Mouse (Mus musculus) embryonic facial prominence, embryonic 13.5 days (tissue): ENCODE data around the gene Trappc2l. TPM values are rescaled to one million over a fixed set of nuclear protein-coding genes. Genes with fewer than 3 reads are reported as not detected.
A peak's percentile ranks its signal among the peaks of the same experiment; 100 is the strongest.

Experiments used
- ATAC-seq: fragments of 200-750 bp; cut with Nextera tagmentation; 2 replicates; pipeline ENCODE4 v1.8.0; 2017; ENCODE audit warnings: low read depth; ENCODE audit not compliant: insufficient number of reproducible peaks, insufficient read depth, low FRiP score, low TSS enrichment
- H3K27ac ChIP-seq: fragments of 300-500 bp; sonication (generic); 2 replicates; pipeline ENCODE4 v1.5.1; 2015; ENCODE audit warnings: moderate library complexity, mild to moderate bottlenecking, inconsistent platforms
- H3K27me3 ChIP-seq: fragments of 300-500 bp; sonication (generic); 2 replicates; pipeline ENCODE4 v1.6.1; 2015; ENCODE audit warnings: mild to moderate bottlenecking, inconsistent platforms
- H3K36me3 ChIP-seq: fragments of 300-500 bp; sonication (generic); 2 replicates; pipeline ENCODE4 v1.6.1; 2015; ENCODE audit warnings: mild to moderate bottlenecking, inconsistent platforms
- H3K4me1 ChIP-seq: fragments of 300-500 bp; sonication (generic); 2 replicates; pipeline ENCODE4 v1.6.1; 2015; ENCODE audit warnings: inconsistent platforms
- H3K4me2 ChIP-seq: fragments of 300-500 bp; sonication (generic); 2 replicates; pipeline ENCODE4 v1.6.1; 2015; ENCODE audit warnings: moderate library complexity, mild to moderate bottlenecking, inconsistent platforms
- H3K4me3 ChIP-seq: fragments of 300-500 bp; sonication (generic); 2 replicates; pipeline ENCODE4 v1.5.1; 2015; ENCODE audit warnings: mild to moderate bottlenecking, inconsistent platforms
- H3K9ac ChIP-seq: fragments of 300-500 bp; sonication (generic); 2 replicates; pipeline ENCODE4 v1.6.1; 2015; ENCODE audit warnings: mild to moderate bottlenecking, inconsistent platforms
- H3K9me3 ChIP-seq: fragments of 300-500 bp; sonication (generic); 2 replicates; pipeline ENCODE4 v1.6.1; 2016; ENCODE audit warnings: inconsistent platforms
- WGBS: fragments of 180-500 bp; shearing (Covaris S2); methylation state at CpG from one replicate; pipeline ENCODE4 v1.1.7; 2015; ENCODE audit warnings: mixed read lengths; 5-methylcytosine and 5-hydroxymethylcytosine counted together
- polyA plus RNA-seq: library from polyadenylated mRNA; unstranded; fragments of >200 nt; fragmentation: Nextera tagmentation; extraction: Ambion mirVana; gene quantifications from 2 replicates; pipeline ENCODE4 v1.2.1, GENCODE M21; 2015

Trappc2l gene
- polyA plus RNA-seq, 1 experiment from 2014 or later: 53.0 TPM

DNA sequence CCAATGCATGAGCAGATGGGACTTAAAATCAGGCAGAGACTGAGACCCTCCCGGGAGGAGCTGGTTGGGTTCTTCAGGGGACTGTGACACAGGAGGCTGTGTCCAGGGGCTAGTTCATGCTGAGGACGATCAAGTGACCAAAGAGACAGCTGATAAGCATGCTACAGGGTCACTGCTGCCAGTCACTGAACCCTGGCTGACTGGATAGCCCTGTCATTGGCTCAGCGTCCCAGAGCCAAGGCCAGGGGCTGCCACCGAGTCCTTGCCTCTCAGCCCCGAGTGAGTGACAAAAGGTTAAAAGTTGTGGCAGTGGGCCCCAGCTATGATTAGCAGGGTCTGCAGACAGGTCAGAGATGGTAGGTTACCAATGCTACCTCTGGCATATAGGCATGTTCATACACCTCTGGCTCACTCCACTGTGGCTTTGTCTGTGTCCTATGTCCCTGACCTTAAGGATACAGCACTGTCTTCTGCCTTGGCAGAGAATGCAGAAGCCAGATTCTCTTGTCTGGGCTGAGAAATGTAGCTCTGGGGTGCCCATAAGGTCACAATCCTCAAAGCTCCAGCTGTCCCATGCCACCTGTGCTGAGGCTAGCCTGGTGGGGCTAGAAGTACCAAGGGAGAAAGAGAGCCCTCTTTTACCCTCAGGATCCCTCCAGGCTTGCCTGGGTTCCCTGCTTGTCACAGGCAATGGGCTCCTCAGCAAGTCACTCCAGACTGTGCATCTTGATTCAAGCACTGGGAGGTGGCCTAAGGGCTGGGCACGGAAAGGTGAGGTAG is 32.9 kb downstream of the Trappc2l start:
- H3K9ac ChIP-seq: no peak overlapping the region
- H3K4me2 ChIP-seq: no peak overlapping the region
- H3K36me3 ChIP-seq: no peaks in the 10 kb centered on the region
- no peak for ATAC-seq
- no peaks in the 10 kb centered on the region; the same call in 1 of the 2 replicates for H3K27me3 ChIP-seq
- 73% methylated on average over 6 of the region's 6 CpGs for WGBS
- H3K4me3 ChIP-seq: no peak overlapping the region
- peaks cover 33% of the 10 kb centered on the region for H3K4me1 ChIP-seq
- H3K9me3 ChIP-seq: no peaks in the 10 kb centered on the region
- no peak overlapping the region for H3K27ac ChIP-seq

DNA sequence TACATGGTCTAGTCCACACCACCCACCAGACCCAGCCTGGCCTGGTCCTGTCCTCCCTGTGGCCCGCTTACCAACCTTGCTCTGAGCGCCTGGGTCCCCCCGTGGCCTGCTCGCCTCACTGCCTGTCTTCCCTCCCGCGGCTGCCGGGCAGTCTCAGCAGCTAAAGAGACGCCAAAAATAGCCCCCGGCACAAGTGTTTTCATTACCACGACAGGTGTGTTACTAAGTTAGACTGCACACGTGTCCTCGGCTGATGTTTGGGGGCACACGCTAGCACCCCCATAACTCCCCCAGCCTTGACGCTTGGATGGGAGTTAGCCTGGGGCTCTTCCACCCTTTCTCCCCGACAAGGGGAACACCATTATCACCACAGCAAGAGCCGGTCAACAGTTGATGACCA is 34.9 kb downstream of the Trappc2l start:
- ATAC-seq: no peak
- Histone ChIP-seq H3K4me3 (no peak overlapping the region), H3K4me1 (peaks cover 20% of the 10 kb centered on the region), H3K27me3 (no peaks in the 10 kb centered on the region; the same call in 1 of the 2 replicates), H3K9me3 (no peaks in the 10 kb centered on the region), H3K36me3 (no peaks in the 10 kb centered on the region), H3K9ac (no peak overlapping the region), H3K4me2 (no peak overlapping the region), H3K27ac (no peak overlapping the region)
- WGBS: 85% methylated on average over 16 of the region's 16 CpGs

- Histone ChIP-seq H3K4me3 (no peak overlapping the region), H3K27ac (no peak overlapping the region), H3K4me1 (peaks cover 20% of the 10 kb centered on the region), H3K9ac (no peak overlapping the region), H3K4me2 (no peak overlapping the region), H3K27me3 (no peaks in the 10 kb centered on the region; the same call in 1 of the 2 replicates), H3K9me3 (no peaks in the 10 kb centered on the region), H3K36me3 (no peaks in the 10 kb centered on the region)
- ATAC-seq: no peak
- whole genome bisulfite sequencing: 35% methylated on average over 15 of the region's 15 CpGs
Measured at GRCm38 (mm10) chr8:122648192-122648970, 36.9 kb downstream of the Trappc2l start.

DNA sequence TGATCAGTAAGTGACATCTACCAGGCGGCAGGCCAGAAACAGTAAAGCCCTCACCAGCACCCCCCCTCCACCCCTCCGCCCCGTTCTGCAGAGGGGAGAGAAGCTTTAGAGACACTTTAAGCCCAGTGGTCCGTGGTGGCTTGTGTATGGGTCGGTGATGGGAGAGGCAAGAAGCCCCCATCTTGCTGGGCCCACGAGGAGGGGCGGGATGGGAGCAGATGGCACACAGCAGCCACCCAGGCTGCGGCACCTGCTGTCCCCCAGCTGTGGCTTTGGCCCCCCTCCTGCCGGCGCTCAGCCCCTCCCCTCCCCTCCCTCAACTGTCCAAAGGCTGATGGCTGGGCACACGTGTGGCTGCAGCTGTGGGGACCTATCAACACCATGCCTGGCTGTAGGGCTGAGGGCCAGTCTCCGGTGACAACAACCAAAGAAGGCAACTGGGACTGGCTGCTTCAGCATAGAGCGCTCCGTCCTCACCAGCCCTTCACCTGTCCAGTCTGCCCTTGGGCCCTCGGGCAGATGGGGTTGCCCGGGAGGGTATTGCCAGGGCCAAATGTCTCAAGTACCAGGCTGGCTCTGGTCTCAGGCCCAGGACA is 40.0 kb downstream of the Trappc2l start:
- Histone ChIP-seq H3K27me3 (no peaks in the 10 kb centered on the region; the same call in 1 of the 2 replicates), H3K4me1 (peaks cover 31% of the 10 kb centered on the region)

GRCm38 (mm10) chr8:122652643-122653042 is 41.2 kb downstream of the Trappc2l start:
- no peaks in the 10 kb centered on the region for H3K36me3 ChIP-seq
- no peak overlapping the region for H3K4me3 ChIP-seq
- no peaks in the 10 kb centered on the region; the same call in 1 of the 2 replicates for H3K27me3 ChIP-seq
- ATAC-seq: no peak
- no peak overlapping the region for H3K27ac ChIP-seq
- no peak overlapping the region for H3K9ac ChIP-seq
- no peak overlapping the region for H3K4me2 ChIP-seq
- no peaks in the 10 kb centered on the region for H3K9me3 ChIP-seq
- 62% methylated on average over 6 of the region's 6 CpGs for WGBS
- H3K4me1 ChIP-seq: peaks cover 37% of the 10 kb centered on the region

More for the DNA sequence above, 40.0 kb downstream of the Trappc2l start:
- no peak overlapping the region for H3K4me3 ChIP-seq
- no peak overlapping the region for H3K4me2 ChIP-seq
- WGBS: 78% methylated on average over 16 of the region's 16 CpGs
- no peaks in the 10 kb centered on the region for H3K36me3 ChIP-seq
- no peaks in the 10 kb centered on the region for H3K9me3 ChIP-seq
- H3K9ac ChIP-seq: no peak overlapping the region
- H3K27ac ChIP-seq: no peak overlapping the region
- ATAC-seq: no peak

- no peak overlapping the region for H3K4me2 ChIP-seq
- no peak overlapping the region for H3K9ac ChIP-seq
- no peak overlapping the region for H3K27ac ChIP-seq
- H3K4me3 ChIP-seq: no peak overlapping the region
- peaks cover 48% of the 10 kb centered on the region for H3K4me1 ChIP-seq
- no peaks in the 10 kb centered on the region for H3K27me3 ChIP-seq
- no peak for ATAC-seq
- no peaks in the 10 kb centered on the region for H3K9me3 ChIP-seq
- WGBS: 74% methylated on average over 7 of the region's 7 CpGs
- no peaks in the 10 kb centered on the region for H3K36me3 ChIP-seq
Measured at GRCm38 (mm10) chr8:122654768-122655167, 43.3 kb downstream of the Trappc2l start.

DNA sequence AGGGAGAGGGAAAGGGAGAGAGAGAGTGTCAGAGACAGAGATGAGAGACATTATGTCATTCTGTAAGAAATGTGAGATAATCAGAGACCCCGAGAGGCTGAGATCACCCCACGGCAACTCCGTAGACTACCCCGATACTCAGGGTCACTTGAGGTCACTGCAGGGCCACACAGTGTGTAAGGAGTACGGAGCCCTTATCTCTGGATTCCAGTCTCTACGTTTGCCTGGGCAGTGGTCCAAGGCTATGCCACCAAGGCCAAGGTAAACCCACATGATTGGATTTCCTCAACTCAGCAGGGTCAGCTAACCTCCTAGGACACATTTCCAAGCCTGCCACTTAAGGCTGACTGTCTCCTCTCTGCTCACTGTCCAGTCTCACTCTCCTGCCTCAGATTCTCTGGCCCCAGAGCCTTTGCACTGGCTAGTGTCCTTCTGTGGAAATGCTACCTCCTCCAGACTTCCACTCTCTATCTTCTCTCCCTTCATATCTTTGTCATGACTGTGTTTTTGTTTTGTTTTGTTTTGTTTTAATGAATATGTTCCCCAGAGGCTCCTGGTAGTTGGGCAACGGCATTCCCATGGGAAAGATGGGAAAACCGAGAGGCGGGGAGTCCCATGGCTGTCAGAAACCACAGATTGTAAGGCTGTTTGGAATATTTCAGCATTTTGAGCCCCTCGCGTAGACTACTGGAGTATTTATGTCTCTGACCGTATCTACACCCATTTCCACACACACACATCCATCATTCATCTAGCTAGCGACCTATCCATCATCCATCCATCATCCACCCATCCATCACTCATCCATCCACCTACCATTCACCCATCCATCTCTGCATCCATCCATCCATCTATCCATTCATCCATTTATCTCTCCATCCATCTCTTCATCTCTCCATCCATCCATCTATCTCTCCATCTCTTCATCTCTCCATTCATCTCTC is 44.9 kb downstream of the Trappc2l start:
- Histone ChIP-seq H3K27me3 (no peaks in the 10 kb centered on the region), H3K4me3 (no peak overlapping the region), H3K36me3 (no peaks in the 10 kb centered on the region), H3K27ac (no peak overlapping the region), H3K9me3 (no peaks in the 10 kb centered on the region), H3K4me2 (no peak overlapping the region), H3K4me1 (peaks cover 62% of the 10 kb centered on the region), H3K9ac (no peak overlapping the region)
- ATAC-seq: no peak
- WGBS: 79% methylated on average over 13 of the region's 13 CpGs

DNA sequence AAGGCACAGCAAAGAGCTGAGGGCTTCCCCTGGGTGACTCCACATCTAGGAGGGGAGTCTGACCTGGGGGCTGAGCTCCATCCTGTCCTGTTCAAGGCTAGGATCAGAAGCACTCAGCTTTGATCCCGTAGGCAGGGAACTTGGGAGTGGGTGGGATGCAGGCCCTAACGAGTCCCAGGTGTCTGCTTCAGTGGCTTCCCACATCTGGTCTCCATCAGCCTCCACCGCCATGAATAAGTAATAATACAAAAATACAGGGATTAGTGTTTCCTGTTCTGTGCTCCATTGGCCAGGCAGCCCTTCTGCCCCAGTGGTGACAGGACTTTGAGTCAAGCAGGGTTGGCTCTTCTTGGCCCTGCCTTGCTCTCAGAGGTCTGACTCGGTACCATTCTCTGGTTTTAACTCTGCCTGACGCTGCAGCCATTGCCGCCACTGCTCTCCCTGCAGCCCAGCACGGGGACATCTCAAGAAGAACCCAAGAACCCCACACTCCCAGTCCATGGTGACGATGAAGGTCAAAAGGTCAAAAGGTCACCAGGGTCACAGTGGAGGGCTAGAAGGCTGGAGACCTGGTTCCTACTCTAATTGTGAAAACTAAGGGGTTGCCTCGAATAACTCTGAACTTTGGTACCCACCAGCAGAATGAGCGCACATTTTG is 46.8 kb downstream of the Trappc2l start:
- ATAC-seq: no peak; the same call in 1 of the 2 replicates
- peaks cover 74% of the 10 kb centered on the region for H3K4me1 ChIP-seq
- no peaks in the 10 kb centered on the region for H3K27me3 ChIP-seq
- H3K4me3 ChIP-seq: no peak overlapping the region
- peak overlapping the region; percentile 42 for H3K4me2 ChIP-seq
- no peaks in the 10 kb centered on the region for H3K9me3 ChIP-seq
- H3K36me3 ChIP-seq: no peaks in the 10 kb centered on the region
- WGBS: 20% methylated on average over 10 of the region's 10 CpGs
- H3K27ac ChIP-seq: peak overlapping the region; percentile 88
- no peak overlapping the region for H3K9ac ChIP-seq

DNA sequence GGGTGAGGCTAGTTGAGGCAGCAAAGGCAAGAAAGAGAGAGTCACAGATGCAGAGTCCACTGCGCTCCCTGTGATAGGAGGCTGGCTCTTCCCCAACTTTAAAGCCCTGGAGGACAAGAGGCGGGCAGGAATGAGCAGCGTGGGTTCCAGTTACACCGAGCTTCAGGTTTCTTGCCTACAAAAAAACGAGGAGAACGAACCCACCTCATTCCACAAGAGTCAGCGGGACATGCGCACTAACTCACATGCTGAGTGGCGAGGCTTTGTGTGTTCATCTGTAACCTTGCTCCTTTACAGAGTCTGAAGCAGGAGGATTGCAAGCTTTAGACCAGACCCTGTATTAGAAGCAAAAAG is 47.3 kb downstream of the Trappc2l start:
- Histone ChIP-seq H3K4me1 (peaks cover 75% of the 10 kb centered on the region), H3K27me3 (0 out of 2 replicates have a peak, but pooled peaks cover 2% of the 10 kb centered on the region), H3K4me2 (peak overlapping the region; percentile 42), H3K9ac (peak overlapping the region; percentile 41; the same call in 1 of the 2 replicates), H3K9me3 (no peaks in the 10 kb centered on the region), H3K36me3 (no peaks in the 10 kb centered on the region), H3K27ac (peak overlapping the region; percentile 88), H3K4me3 (no peak overlapping the region)
- ATAC-seq: no peak; the same call in 1 of the 2 replicates
- 11% methylated on average over 9 of the region's 9 CpGs for WGBS

DNA sequence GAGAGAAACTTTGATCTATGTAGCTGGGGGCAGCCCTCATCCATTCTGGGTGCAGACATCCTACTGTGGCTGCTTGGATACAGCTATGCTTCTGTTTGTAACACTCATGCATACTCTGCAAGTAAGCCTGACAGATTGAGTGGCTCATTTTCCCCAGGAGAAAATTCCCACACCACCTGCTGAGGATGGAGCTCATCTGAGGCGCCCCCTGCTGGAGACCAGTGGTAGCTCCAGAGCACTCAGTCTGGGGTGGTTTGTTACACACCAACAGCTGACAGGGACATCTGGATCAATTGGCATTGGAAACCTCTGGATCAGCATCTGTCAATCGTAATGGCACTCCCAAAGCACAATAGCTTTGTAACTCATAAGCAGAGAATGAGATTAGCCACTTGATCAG is 48.6 kb downstream of the Trappc2l start:
- peaks cover 83% of the 10 kb centered on the region for H3K4me1 ChIP-seq
- ATAC-seq: no peak
- WGBS: 71% methylated on average over 2 of the region's 2 CpGs
- H3K4me2 ChIP-seq: no peak overlapping the region
- H3K9me3 ChIP-seq: no peaks in the 10 kb centered on the region
- H3K9ac ChIP-seq: no peak overlapping the region
- no peaks in the 10 kb centered on the region for H3K36me3 ChIP-seq
- no peak overlapping the region for H3K4me3 ChIP-seq
- 0 out of 2 replicates have a peak, but pooled peaks cover 2% of the 10 kb centered on the region for H3K27me3 ChIP-seq
- no peak overlapping the region; the same call in 1 of the 2 replicates for H3K27ac ChIP-seq
